Comparison of ENCODE assay signal across 23 mouse cellular contexts in the genomic region with DNA sequence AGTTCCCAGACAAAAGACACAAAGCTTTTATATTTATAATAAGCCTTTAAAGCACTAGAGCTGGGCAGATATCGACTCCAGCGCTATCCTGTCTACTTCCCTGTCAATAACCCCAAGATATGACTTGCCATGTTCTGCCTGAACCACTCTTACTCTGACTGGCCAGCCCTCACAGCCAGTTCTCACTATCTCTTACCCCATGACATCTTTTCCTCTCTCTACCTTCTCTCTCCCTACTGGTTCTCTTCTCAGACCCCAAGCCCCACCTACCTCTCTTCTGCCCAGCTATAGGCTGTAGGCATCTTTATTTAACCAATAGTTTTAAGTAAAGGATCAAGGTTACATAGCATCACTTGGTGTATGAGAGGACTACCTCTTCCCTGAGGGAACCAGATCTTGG. TPM values are rescaled to one million over a fixed set of nuclear protein-coding genes. Genes with fewer than 3 reads are reported as not detected.
"Had no signal": no experiment of that assay in that cellular context is flagged by ENCODE, and none has a peak within 500 bp of the region (broad histone marks: within the 10 kb centered on the region; RNA-seq: fewer than 3 reads in every experiment).

No protein-coding gene starts in this region.

- H3K9ac ChIP-seq: liver, embryonic 15.5 days; liver, postnatal 0 days; lung, embryonic 15.5 days; midbrain, embryonic 13.5 days; midbrain, embryonic 15.5 days; neural tube, embryonic 12.5 days; stomach, embryonic 15.5 days had no signal

- H3K4me2 ChIP-seq: liver, embryonic 15.5 days; lung, embryonic 15.5 days; midbrain, embryonic 11.5 days; midbrain, embryonic 13.5 days; midbrain, embryonic 15.5 days; neural tube, embryonic 12.5 days; stomach, embryonic 15.5 days had no signal

- ATAC-seq: liver, postnatal 0 days; lung, postnatal 0 days; midbrain, embryonic 13.5 days; midbrain, embryonic 15.5 days had no signal

- H3K27me3 ChIP-seq: liver, embryonic 15.5 days; lung, embryonic 15.5 days; midbrain, embryonic 13.5 days; midbrain, embryonic 15.5 days; neural tube, embryonic 12.5 days; stomach, embryonic 15.5 days had no signal

- DNase-seq: liver, postnatal 0 days; lung, adult 2 months; lung, postnatal 14 days; lung, postnatal 36 days; right cerebral cortex, postnatal 14 days; thymus, adult 18-20 months; thymus, postnatal 14 days; thymus, postnatal 36 days had no signal

- H3K4me1 ChIP-seq: liver, embryonic 15.5 days; lung, embryonic 15.5 days; midbrain, embryonic 13.5 days; midbrain, embryonic 15.5 days; neural tube, embryonic 12.5 days; stomach, embryonic 15.5 days had no signal

- H3K4me3 ChIP-seq: liver, embryonic 15.5 days; lung, embryonic 15.5 days; midbrain, embryonic 13.5 days; midbrain, embryonic 15.5 days; neural tube, embryonic 12.5 days; stomach, embryonic 15.5 days had no signal

- H3K36me3 ChIP-seq: liver, embryonic 15.5 days; lung, embryonic 15.5 days; midbrain, embryonic 13.5 days; midbrain, embryonic 15.5 days; neural tube, embryonic 12.5 days; stomach, embryonic 15.5 days had no signal

- H3K9me3 ChIP-seq: liver, embryonic 15.5 days; lung, embryonic 15.5 days; midbrain, embryonic 13.5 days; midbrain, embryonic 15.5 days; neural tube, embryonic 12.5 days; stomach, embryonic 15.5 days had no signal

- H3K27ac ChIP-seq: liver, embryonic 15.5 days; lung, embryonic 15.5 days; macrophage; midbrain, embryonic 13.5 days; midbrain, embryonic 15.5 days; neural tube, embryonic 12.5 days; stomach, embryonic 15.5 days had no signal

RNA-seq across cellular contexts. Expression of a gene that starts 6.3 kb away (rescaled TPM):
- total RNA-seq: midbrain, postnatal 0 days; monocyte, adult 5-6 weeks; neutrophil, adult 5-6 weeks had no signal
- polyA plus RNA-seq: lung, adult 2 months; lung, postnatal 0 days; midbrain, embryonic 13.5 days; midbrain, embryonic 15.5 days; midbrain, postnatal 0 days; neural tube, embryonic 12.5 days; neural tube, embryonic 14.5 days had no signal

RNA-seq across cellular contexts. Expression of a gene that starts 10.8 kb away (rescaled TPM):
- total RNA-seq: midbrain, postnatal 0 days had no signal
- polyA plus RNA-seq: midbrain, embryonic 11.5 days; midbrain, embryonic 13.5 days; midbrain, embryonic 15.5 days had no signal

RNA-seq across cellular contexts. Expression of a gene that starts 26.0 kb away (rescaled TPM):
- total RNA-seq: midbrain, postnatal 0 days; monocyte, adult 5-6 weeks; neutrophil, adult 5-6 weeks had no signal
- polyA plus RNA-seq: lung, adult 2 months; lung, embryonic 15.5 days; lung, postnatal 0 days; macrophage; midbrain, embryonic 11.5 days; midbrain, embryonic 13.5 days; midbrain, embryonic 15.5 days; midbrain, postnatal 0 days; neural tube, embryonic 12.5 days; neural tube, embryonic 14.5 days; spleen, adult 2 months; stomach, embryonic 15.5 days; thymus, postnatal 0 days had no signal

RNA-seq across cellular contexts. Expression of a gene that starts 56.6 kb away (rescaled TPM):
- total RNA-seq: midbrain, postnatal 0 days; monocyte, adult 5-6 weeks; neutrophil, adult 5-6 weeks had no signal
- polyA plus RNA-seq: lung, adult 2 months; lung, embryonic 15.5 days; lung, postnatal 0 days; macrophage; midbrain, embryonic 11.5 days; midbrain, embryonic 13.5 days; midbrain, embryonic 15.5 days; midbrain, postnatal 0 days; neural tube, embryonic 12.5 days; neural tube, embryonic 14.5 days; stomach, embryonic 15.5 days had no signal
